Mouse (Mus musculus) thymus, adult 18-20 months (tissue): ENCODE data around the gene Fth1.

Experiments used
- DNase-seq, 2 experiments: peaks; one replicate each; pipeline ENCODE4 v3.0.0; 2022; ENCODE audit warnings: mixed read lengths in 2 of 2

Fth1 gene

GRCm38 (mm10) chr19:9992011-9992958, 11.9 kb downstream of the Fth1 start:
- no peak for DNase-seq

- DNase-seq = peak; percentile 58 to 61
Measured at GRCm38 (mm10) chr19:9993036-9993656, 12.7 kb downstream of the Fth1 start.

- DNase-seq = no peak
Measured at GRCm38 (mm10) chr19:9997204-9998062, 17.0 kb downstream of the Fth1 start.

GRCm38 (mm10) chr19:9998063-9998416, 17.6 kb downstream of the Fth1 start:
- no peak for DNase-seq

- no peak for DNase-seq
Measured at GRCm38 (mm10) chr19:9998736-9999486, 18.5 kb downstream of the Fth1 start.

- no peak for DNase-seq
Measured at GRCm38 (mm10) chr19:10000330-10000729, 19.9 kb downstream of the Fth1 start.

GRCm38 (mm10) chr19:10001206-10001969, 21.0 kb downstream of the Fth1 start, which contains the start of the genes Best1 and Rab3il1:
Best1 (minus strand) TSS chr19:10001633.
Rab3il1 (plus strand) TSS chr19:10001669.
- DNase-seq = no peak

GRCm38 (mm10) chr19:10003696-10004095, 23.3 kb downstream of the Fth1 start:
- DNase-seq = no peak

GRCm38 (mm10) chr19:10011408-10011807, 31.0 kb downstream of the Fth1 start:
- no peak for DNase-seq

- no peak for DNase-seq
Measured at GRCm38 (mm10) chr19:10012827-10013278, 32.5 kb downstream of the Fth1 start.

GRCm38 (mm10) chr19:10013348-10013747, 33.0 kb downstream of the Fth1 start:
- DNase-seq = no peak

- DNase-seq = no peak
Measured at GRCm38 (mm10) chr19:10013913-10014312, 33.5 kb downstream of the Fth1 start.

- DNase-seq = no peak
Measured at GRCm38 (mm10) chr19:10014824-10015223, 34.4 kb downstream of the Fth1 start.

GRCm38 (mm10) chr19:10015442-10015841, 35.0 kb downstream of the Fth1 start:
- no peak for DNase-seq

- DNase-seq = no peak
Measured at GRCm38 (mm10) chr19:10016151-10016550, 35.8 kb downstream of the Fth1 start.

- DNase-seq = peak; percentile 32 to 34
Measured at GRCm38 (mm10) chr19:10017637-10018526, 37.5 kb downstream of the Fth1 start.

- DNase-seq = no peak
Measured at GRCm38 (mm10) chr19:10018527-10018818, 38.1 kb downstream of the Fth1 start.

- no peak for DNase-seq
Measured at GRCm38 (mm10) chr19:10019214-10019760, 38.9 kb downstream of the Fth1 start.

- DNase-seq = no peak
Measured at GRCm38 (mm10) chr19:10021981-10022380, 41.6 kb downstream of the Fth1 start.
